In genomic region chr3:121722971-121723844, GRCm38 (mm10) we compare ENCODE assay signal across 8 mouse cellular contexts. TPM values are rescaled to one million over a fixed set of nuclear protein-coding genes. Genes with fewer than 3 reads are reported as not detected.
DNase-seq lines count a peak whose midpoint lies in the region; ATAC-seq lines count a peak whose summit lies in the region.

TSS of gene F3 (plus strand) at chr3:121723537.

- under 1% methylated on average over 72 of the region's 73 CpGs for whole genome bisulfite sequencing in hindbrain, embryonic 13.5 days

- ATAC-seq in hindbrain, embryonic 13.5 days (ENCODE audit: low FRiP score): peak; percentile 87

- no peaks in the 10 kb centered on the region for H3K9me3 ChIP-seq in hindbrain, embryonic 13.5 days

- H3K27ac ChIP-seq in hindbrain, embryonic 13.5 days: peak within 1 kb of the TSS; percentile 44

- H3K4me3 ChIP-seq in hindbrain, embryonic 13.5 days: peak within 1 kb of the TSS; percentile 65

- peak; percentile 94 for DNase-seq in Muller cell, postnatal 12 days (ENCODE audit: inconsistent ontology term)
- DNase-seq in cerebellum, adult 9-11 months: peak; percentile 80
- peak; percentile 51 to 52 for DNase-seq in frontal cortex, postnatal 25 days (ENCODE audit: low spot score in 2 of 2)
- peak; percentile 45 for DNase-seq in left cerebral cortex, adult 11 months (ENCODE audit: low spot score)
- peak; percentile 86 for DNase-seq in lung, postnatal 36 days
- DNase-seq in retina, postnatal 1 day: peak; percentile 83
- peak; percentile 49 for DNase-seq in urinary bladder, postnatal 10 days (ENCODE audit: low spot score)

- H3K27me3 ChIP-seq in hindbrain, embryonic 13.5 days: peaks cover 13% of the 10 kb centered on the region

- H3K4me1 ChIP-seq in hindbrain, embryonic 13.5 days (replicated peaks): peaks cover 33% of the 10 kb centered on the region

- no peaks in the 10 kb centered on the region for H3K36me3 ChIP-seq in hindbrain, embryonic 13.5 days

- H3K9ac ChIP-seq in hindbrain, embryonic 13.5 days: peak within 1 kb of the TSS; percentile 76

- H3K4me2 ChIP-seq in hindbrain, embryonic 13.5 days: peak within 1 kb of the TSS; percentile 77

RNA-seq across cellular contexts. Expression of gene F3, which starts in this region (rescaled TPM):
- 5.6 and 5.8 TPM in 2 replicates for polyA plus RNA-seq in hindbrain, embryonic 13.5 days (2015; fragmentation: Nextera tagmentation; extraction: Ambion mirVana)

Comparison
In these comparisons a context has a peak if more than half of its experiments do, and no peak if none do; other contexts are left out.
1. Peak in every context shown above with its lines: DNase-seq, ATAC-seq, H3K4me3 ChIP-seq and H3K27ac ChIP-seq.